Mouse (Mus musculus) lung, embryonic 14.5 days (tissue): ENCODE results near the gene Rnf128. TPM values are rescaled to one million over a fixed set of nuclear protein-coding genes. Genes with fewer than 3 reads are reported as not detected.

Experiments
- ATAC-seq: fragments of 200-750 bp; cut with Nextera tagmentation; 2 replicates; pipeline ENCODE4 v1.8.0; 2017; ENCODE audit warnings: mild to moderate bottlenecking, moderate TSS enrichment, moderate library complexity; ENCODE audit not compliant: insufficient read depth
- DNase-seq: peaks from one replicate; pipeline ENCODE4 v3.0.0-alpha.2; 2015
- H3K27ac ChIP-seq: fragments of 300-500 bp; sonication (generic); 2 replicates; pipeline ENCODE4 v1.5.1; 2014; ENCODE audit warnings: low read depth, mild to moderate bottlenecking, moderate library complexity
- H3K27me3 ChIP-seq: fragments of 300-500 bp; sonication (generic); 2 replicates; pipeline ENCODE4 v1.6.1; 2014; ENCODE audit warnings: low read length, control low read depth; ENCODE audit not compliant: insufficient read depth
- H3K36me3 ChIP-seq: fragments of 300-500 bp; sonication (generic); 2 replicates; pipeline ENCODE4 v1.6.1; 2014; ENCODE audit warnings: control low read depth; ENCODE audit not compliant: insufficient read depth
- H3K4me1 ChIP-seq: fragments of 300-500 bp; sonication (generic); 2 replicates; pipeline ENCODE4 v1.6.1; 2014; ENCODE audit warnings: antibody characterized with exemption, control low read depth; ENCODE audit not compliant: insufficient read depth
- H3K4me2 ChIP-seq: fragments of 300-500 bp; sonication (generic); 2 replicates; pipeline ENCODE4 v1.6.1; 2014; ENCODE audit warnings: mild to moderate bottlenecking
- H3K4me3 ChIP-seq: fragments of 300-500 bp; sonication (generic); 2 replicates; pipeline ENCODE4 v1.5.1; 2014; ENCODE audit warnings: low read depth, low read length
- H3K9ac ChIP-seq: fragments of 300-500 bp; sonication (generic); 2 replicates; pipeline ENCODE4 v1.6.1; 2014
- H3K9me3 ChIP-seq: fragments of 300-500 bp; sonication (generic); 2 replicates; pipeline ENCODE4 v1.6.1; 2016; ENCODE audit warnings: low read depth, low read length, control low read depth
- CTCF ChIP-seq: IDR thresholded peaks from 2 replicates; pipeline ENCODE4 v1.5.1; 2016; ENCODE audit warnings: antibody characterized with exemption, low read depth
- WGBS: fragments of 180-500 bp; shearing (Covaris S2); extraction: QIAGEN DNeasy Blood & Tissue Kit; methylation state at CpG from one replicate; pipeline ENCODE4 v1.1.7; 2014; 5-methylcytosine and 5-hydroxymethylcytosine counted together
- polyA plus RNA-seq: library from polyadenylated mRNA; unstranded; fragments of >200 nt; fragmentation: Nextera tagmentation; extraction: Ambion mirVana; gene quantifications from 2 replicates; pipeline ENCODE4 v1.2.1, GENCODE M21; 2014

Gene Rnf128
- polyA plus RNA-seq, 1 experiment from 2014 or later: 3.4 TPM

GRCm38 (mm10) chrX:139662111-139662510, 99.0 kb downstream of the Rnf128 start:
- no peaks in the 10 kb centered on the region for H3K27me3 ChIP-seq
- WGBS: 57% methylated on average over 1 of the region's 1 CpGs
- no peak overlapping the region for H3K4me2 ChIP-seq
- DNase-seq (no peak), ATAC-seq (no peak)
- H3K9ac ChIP-seq: no peak overlapping the region
- H3K9me3 ChIP-seq: no peaks in the 10 kb centered on the region
- H3K36me3 ChIP-seq: no peaks in the 10 kb centered on the region
- H3K4me3 ChIP-seq: no peak overlapping the region
- no peaks in the 10 kb centered on the region for H3K4me1 ChIP-seq
- no peak for TF ChIP-seq CTCF
- no peak overlapping the region for H3K27ac ChIP-seq

DNA sequence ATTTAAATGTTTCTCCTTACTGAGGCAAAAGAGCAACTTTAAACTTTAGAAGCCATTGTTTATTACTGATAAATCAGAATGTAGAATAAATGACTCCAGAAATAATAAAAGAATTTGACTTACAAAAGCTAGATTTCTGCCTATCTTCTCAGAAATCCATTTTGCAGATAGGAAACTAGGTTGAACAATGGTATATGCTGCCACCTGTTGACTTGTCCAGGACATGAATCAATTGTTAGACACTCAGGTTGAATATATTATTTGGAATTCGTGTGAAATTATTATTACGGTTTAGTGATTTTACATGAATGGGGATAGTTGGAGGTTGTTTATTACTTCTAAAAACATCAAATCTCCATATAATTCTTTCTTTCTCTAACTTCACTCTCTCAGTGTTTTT, 102.7 kb downstream of the Rnf128 start:
- Histone ChIP-seq H3K9ac (no peak overlapping the region), H3K4me2 (no peak overlapping the region), H3K27ac (no peak overlapping the region), H3K27me3 (no peaks in the 10 kb centered on the region), H3K9me3 (no peaks in the 10 kb centered on the region), H3K4me1 (no peaks in the 10 kb centered on the region), H3K36me3 (no peaks in the 10 kb centered on the region), H3K4me3 (no peak overlapping the region)
- no peak for ATAC-seq
- TF ChIP-seq CTCF: peak; percentile 41
- WGBS: 64% methylated on average over 2 of the region's 2 CpGs
- DNase-seq: peak; percentile 49

DNA sequence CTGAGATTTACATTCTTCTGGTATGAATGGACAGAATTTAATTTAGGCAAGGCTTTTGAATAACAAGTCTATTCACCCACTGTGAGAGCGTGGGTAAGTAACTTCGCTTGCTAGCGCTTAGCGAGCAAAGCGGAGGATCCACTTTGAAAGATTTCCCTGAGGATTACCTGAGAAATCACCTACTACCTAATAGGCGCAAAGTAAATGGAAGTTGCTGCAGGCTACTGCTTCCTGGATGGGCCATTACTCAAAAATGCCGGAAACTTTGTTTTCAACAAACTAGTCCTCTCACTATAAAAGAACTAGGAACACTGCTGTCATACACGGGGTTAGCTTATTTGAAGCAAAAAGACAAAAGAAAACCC, 121.3 kb downstream of the Rnf128 start:
- no peaks in the 10 kb centered on the region for H3K27me3 ChIP-seq
- H3K4me2 ChIP-seq: peak overlapping the region; percentile 62
- H3K9ac ChIP-seq: peak overlapping the region; percentile 39
- no peak for DNase-seq
- H3K4me1 ChIP-seq: no peaks in the 10 kb centered on the region
- H3K27ac ChIP-seq: peak overlapping the region; percentile 50; the same call in 1 of the 2 replicates
- no peaks in the 10 kb centered on the region for H3K9me3 ChIP-seq
- no peak for TF ChIP-seq CTCF
- H3K4me3 ChIP-seq: peak overlapping the region; percentile 52
- WGBS: 12% methylated on average over 8 of the region's 8 CpGs
- no peaks in the 10 kb centered on the region for H3K36me3 ChIP-seq
- peak; percentile 71; the same call in 1 of the 2 replicates for ATAC-seq

- peak within 1 kb of the TSS; percentile 56 for H3K9ac ChIP-seq
- no peaks in the 10 kb centered on the region for H3K36me3 ChIP-seq
- H3K27ac ChIP-seq: peak within 1 kb of the TSS; percentile 55
- no peaks in the 10 kb centered on the region for H3K27me3 ChIP-seq
- DNase-seq: peak; percentile 94
- H3K4me2 ChIP-seq: peak within 1 kb of the TSS; percentile 62
- no peaks in the 10 kb centered on the region for H3K4me1 ChIP-seq
- peak within 1 kb of the TSS; percentile 52 for H3K4me3 ChIP-seq
- TF ChIP-seq CTCF: no peak
- peak; percentile 100 for ATAC-seq
- 11% methylated on average over 43 of the region's 43 CpGs for WGBS
- H3K9me3 ChIP-seq: no peaks in the 10 kb centered on the region
Measured at GRCm38 (mm10) chrX:139684775-139685695, 121.9 kb downstream of the Rnf128 start, which contains the start of gene Tbc1d8b. Gene Tbc1d8b, plus strand, starts transcription at chrX:139684996.

- ATAC-seq (no peak), DNase-seq (no peak)
- no peak within 1 kb of the TSS for H3K4me2 ChIP-seq
- H3K27me3 ChIP-seq: no peaks in the 10 kb centered on the region
- H3K27ac ChIP-seq: no peak within 1 kb of the TSS
- H3K36me3 ChIP-seq: no peaks in the 10 kb centered on the region
- no peak within 1 kb of the TSS for H3K4me3 ChIP-seq
- H3K9me3 ChIP-seq: no peaks in the 10 kb centered on the region
- H3K4me1 ChIP-seq: no peaks in the 10 kb centered on the region
- WGBS: 94% methylated on average over 8 of the region's 8 CpGs
- H3K9ac ChIP-seq: no peak within 1 kb of the TSS
- no peak for TF ChIP-seq CTCF
Measured at GRCm38 (mm10) chrX:139714381-139714780, 151.3 kb downstream of the Rnf128 start, which contains the start of gene Gm15013. Gene Gm15013, minus strand, starts transcription at chrX:139714481.

- H3K27me3 ChIP-seq: no peaks in the 10 kb centered on the region
- H3K36me3 ChIP-seq: peaks cover 3% of the 10 kb centered on the region; the same call in 1 of the 2 replicates
- H3K9me3 ChIP-seq: no peaks in the 10 kb centered on the region
- 87% methylated on average over 2 of the region's 2 CpGs for WGBS
- H3K4me1 ChIP-seq: no peaks in the 10 kb centered on the region
- no peak overlapping the region for H3K4me3 ChIP-seq
- no peak overlapping the region for H3K27ac ChIP-seq
- DNase-seq (no peak), ATAC-seq (no peak)
- TF ChIP-seq CTCF: no peak
- H3K4me2 ChIP-seq: no peak overlapping the region
- no peak overlapping the region for H3K9ac ChIP-seq
Measured at GRCm38 (mm10) chrX:139722350-139722749, 159.2 kb downstream of the Rnf128 start.

Other genes starting within 250 kb of the Rnf128 start
- gene Trap1a, start 229.6 kb upstream of the Rnf128 start, polyA plus RNA-seq: not detected in 2 replicates
- gene D330045A20Rik, start 82.9 kb upstream of the Rnf128 start, polyA plus RNA-seq: 1.6 and 1.7 TPM in 2 replicates
- 1.8 and 2.0 TPM in 2 replicates for gene Tbc1d8b, start 121.7 kb downstream of the Rnf128 start, polyA plus RNA-seq
- 0.32 and 0.42 TPM in 2 replicates for gene Gm15013, start 151.2 kb downstream of the Rnf128 start, polyA plus RNA-seq
- not detected in 2 replicates for gene Ripply1, start 219.0 kb downstream of the Rnf128 start, polyA plus RNA-seq
- gene Cldn2, start 237.5 kb downstream of the Rnf128 start, polyA plus RNA-seq: not detected in 2 replicates